Mouse (Mus musculus): ENCODE results near the gene Syde1.
A peak's percentile ranks its signal among the peaks of the same experiment; 100 is the strongest.

Syde1 gene

DNA sequence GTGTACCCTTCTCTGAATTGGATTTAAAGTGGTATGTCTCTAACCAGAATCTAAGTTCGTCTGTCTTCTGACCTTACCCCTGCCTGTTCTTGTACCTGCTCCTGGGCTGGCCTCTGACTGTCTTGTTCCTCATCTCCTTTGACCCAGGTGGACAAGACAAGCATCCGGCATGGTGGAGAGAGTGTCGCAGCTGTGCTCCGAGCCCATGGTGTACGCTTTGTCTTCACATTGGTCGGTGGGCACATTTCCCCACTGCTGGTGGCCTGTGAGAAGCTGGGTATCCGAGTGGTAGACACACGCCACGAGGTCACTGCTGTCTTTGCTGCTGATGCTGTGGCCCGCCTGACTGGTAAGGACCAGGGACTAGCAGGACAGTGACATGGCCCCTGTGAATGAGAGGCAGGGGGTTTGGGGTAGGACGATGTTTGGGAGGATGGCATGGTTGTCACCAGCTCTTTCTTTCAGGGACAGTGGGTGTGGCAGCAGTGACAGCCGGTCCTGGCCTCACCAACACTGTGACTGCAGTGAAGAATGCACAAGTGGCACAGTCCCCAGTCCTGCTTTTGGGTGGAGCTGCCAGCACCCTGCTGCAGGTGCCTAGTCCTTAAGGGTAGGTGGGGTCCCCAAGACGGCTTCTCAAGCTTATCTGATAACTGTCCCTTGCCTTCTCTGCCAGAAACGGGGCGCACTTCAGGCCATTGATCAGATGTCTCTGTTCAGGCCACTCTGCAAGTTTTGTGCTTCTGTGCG lies 15.2 kb downstream of the Syde1 start:
- DNase-seq (ENCODE audit: low read depth, low spot score): no peak

DNA sequence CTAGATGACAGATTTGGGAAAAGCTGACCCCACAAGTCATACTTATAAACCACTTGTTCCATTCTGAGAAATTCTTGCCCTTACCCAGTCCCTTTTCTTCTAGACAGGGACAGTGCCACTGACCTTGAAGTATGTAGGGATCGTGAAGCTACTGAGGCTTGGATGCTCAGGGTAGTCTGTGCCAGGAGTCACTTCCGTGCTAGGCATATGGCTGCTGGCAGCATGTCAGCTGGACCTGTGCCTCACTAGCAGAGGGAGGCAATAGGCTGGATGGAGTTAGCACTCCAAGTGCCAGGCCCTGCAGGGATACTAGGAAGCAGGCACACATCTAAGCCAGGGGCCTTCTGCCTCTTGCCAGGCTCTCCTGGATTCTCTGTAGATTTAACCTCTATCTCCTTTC lies 16.1 kb downstream of the Syde1 start:
- DNase-seq (ENCODE audit: low read depth, low spot score): no peak

DNA sequence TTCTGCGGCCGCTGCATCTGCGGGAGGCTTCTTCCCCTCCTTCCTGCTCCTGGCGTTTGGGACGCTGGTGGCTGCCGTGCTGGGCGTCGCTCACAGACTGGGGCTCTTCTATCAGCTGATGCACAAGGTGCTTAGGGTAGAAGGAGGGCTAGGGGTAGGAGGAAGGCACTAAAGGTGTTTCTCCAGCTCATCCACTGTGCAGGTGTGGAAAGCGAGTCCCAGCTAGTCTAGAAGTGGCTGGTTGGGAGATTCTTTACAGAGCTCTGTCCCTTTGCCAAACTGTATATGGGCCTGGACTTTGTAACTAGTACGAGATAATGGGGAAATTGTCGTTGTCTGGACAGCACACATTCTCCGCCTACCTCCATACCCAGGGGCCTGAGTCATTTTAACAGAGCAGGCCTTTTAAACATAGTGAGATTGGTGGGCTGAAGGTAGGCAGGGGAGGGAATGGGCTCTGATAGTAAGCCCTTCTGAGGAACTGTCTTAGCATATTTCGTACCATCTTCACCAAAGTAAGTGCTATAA lies 16.6 kb downstream of the Syde1 start:
- no peak for DNase-seq (ENCODE audit: low read depth, low spot score)

DNA sequence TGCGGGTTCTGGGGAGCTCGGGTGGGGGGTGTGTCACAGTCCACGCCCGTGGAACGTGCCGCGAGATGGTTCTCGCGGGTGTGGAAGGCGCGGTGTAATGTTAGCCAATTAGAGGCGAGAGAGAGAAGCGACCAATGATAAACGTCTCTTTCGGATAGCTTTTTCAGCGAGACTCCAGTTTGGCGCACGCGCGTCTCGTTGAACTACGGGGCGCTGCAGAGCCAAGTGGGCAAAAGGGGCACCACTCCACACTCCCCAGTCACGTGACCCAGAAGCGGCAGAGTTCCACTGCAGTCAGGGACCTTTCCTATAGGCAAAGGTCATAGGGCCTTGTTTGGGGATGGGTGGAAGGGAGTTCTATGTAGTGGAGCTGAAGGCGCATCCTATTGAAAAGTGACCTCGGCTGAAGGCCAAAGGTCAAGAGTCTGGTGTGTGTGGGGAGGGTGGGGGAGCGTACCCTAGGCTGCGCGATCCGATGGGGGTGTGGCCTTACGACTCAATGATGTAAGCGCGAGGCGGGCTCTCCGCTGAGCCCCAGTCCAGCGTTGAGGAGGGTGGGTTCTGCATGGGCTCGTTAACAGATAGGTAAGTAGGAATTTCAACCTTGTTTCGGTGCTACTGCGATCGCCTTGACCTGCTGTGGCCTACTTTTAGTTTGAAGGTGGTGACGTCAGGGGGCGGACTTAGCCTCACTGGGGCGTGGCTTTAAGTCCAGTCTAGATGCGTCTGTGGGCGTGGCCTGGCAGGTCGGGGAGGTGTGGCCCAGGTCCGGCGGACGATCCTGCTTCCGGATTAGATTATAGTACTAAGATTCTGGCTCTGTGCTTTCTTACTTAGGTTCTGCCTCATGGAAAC lies 17.3 kb downstream of the Syde1 start, which contains the start of gene Ilvbl:
Gene Ilvbl, plus strand, starts transcription at position 97 of the 855 bp plus-strand sequence.
- peak; percentile 93 for DNase-seq (ENCODE audit: low read depth, low spot score)

DNA sequence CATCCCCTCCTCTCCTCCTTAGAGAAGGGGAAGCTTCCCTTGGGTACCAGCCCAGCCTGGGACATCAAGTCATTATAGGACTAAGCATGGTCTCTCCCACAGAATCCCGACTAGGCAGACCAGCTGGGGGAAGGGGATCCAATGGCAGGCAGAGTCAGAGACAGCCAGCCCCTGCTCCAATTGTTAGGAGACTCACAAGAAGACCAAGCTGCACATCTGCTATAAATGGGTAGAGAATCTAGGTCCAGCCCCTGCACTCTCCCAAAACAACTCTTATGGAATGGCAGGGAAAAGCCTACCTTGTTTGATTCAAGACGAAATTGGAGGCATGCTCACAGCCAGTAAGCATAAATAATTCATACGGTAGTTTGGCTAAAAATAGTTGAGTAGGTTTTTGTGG lies 18.5 kb downstream of the Syde1 start:
- DNase-seq (ENCODE audit: low read depth, low spot score): no peak

DNA sequence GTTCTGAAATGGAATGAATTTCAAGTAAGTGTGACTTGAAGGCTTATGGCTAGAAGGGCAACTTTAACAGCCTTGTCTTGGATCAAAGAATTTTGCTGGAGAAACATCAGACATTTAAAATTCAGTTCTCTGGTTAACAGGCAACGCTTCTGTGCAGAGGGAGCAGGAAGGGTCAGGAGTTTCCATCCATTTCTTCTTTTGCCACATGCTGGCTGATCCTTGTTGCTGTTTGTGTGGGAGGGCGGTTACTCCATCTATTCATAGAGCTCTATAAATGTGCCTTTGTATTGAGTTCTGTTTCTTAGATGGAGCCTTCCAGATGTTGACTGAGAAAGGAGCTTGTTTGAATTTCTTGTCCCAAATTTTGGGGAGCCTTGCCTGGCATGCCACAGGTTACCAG lies 20.9 kb downstream of the Syde1 start:
- DNase-seq (ENCODE audit: low read depth, low spot score): no peak

DNA sequence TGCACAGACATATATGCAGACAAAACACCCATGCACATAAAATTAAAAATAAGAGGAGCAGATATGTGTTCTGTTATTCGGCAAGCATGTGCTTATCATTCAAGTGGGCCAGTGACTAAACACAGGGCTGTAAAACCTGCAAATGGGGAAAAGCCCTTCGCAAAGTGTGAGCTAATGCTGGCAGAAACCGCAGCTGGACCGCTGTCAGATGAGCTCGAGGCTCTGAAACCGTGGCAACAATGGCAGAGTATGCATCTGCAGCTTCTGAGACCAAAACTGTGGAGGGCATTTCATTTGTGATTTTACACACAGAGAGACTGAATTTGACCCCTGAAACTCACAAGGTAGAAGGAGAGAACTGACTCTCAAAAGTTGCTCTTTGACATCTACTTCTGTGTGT lies 21.3 kb downstream of the Syde1 start:
- DNase-seq (ENCODE audit: low read depth, low spot score): no peak

DNA sequence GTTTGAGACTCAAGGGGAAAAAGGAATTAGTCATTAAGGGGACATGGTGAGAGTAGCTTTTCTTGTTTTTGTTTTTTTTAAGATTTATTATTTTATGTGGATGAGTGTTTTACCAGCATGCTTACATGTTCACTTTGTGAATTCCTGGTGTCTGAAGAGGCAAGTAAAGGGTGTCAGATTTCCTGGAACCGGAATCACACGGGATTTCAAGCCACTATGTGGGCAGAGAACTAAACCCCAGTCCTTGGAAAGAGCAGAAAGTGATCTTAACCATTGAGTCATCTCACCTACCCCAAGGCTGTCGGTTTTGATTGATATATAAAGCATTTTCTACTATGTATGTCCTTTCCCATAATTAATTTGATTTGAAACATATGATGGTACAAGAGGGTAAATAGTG lies 22.1 kb downstream of the Syde1 start:
- no peak for DNase-seq (ENCODE audit: low read depth, low spot score)

DNA sequence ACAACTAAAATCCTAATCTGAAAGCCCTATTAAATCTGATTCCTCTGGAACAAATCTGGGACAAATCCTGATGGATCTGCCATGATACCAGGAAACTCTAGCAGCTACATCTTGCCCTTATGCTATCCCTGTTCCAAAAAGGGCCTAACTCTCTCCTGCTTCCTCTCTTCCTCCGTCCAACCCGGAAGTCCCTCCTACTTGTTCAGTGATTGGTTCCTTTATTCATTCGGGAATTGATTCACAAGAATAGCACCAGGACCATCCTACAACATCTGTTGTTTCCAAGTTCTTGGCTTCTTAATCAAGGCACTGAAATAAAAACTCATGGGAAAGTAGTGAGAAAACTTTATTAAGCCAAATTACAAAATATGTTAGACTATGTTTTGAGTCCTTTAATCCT lies 22.6 kb downstream of the Syde1 start:
- DNase-seq (ENCODE audit: low read depth, low spot score): no peak

DNA sequence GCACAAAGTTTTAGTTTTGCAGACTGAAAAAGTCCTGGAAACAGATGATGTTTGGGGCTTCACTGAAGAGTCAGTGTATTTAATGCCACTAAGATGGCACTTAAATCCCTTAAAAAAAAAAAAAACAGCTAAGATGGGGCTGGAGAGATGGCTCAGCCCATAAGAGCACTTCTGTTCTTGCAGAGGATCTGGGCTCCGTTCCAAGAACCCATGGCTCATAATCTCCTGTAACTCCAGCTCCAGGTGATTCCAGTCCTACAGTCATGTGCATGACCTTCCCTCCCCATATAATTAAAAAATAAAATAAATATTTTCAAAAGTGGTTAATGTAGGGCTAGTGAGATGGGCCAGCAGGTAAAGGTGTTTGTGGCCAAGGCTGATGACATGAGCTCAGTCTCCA lies 26.7 kb downstream of the Syde1 start:
- DNase-seq (ENCODE audit: low read depth, low spot score): no peak

DNA sequence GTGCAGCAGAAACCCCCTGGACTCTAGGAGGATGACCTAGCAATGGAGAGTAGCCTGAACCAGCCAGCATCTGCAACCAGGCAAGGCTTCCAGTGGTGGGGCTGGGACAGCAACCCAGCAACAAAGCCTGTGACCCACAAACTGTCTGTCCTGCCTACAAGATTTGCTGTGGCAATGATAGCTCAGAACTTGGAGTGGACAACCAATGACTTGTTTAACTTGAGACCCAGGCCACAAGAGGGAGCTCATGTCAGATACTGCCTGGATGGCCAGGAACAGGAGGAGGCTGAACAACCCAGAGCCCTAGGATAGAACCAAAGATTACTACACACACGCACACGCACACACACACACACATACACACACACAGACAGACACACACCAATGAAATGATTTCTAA lies 50.8 kb downstream of the Syde1 start:
- no peak for DNase-seq (ENCODE audit: low read depth, low spot score)

Measured in embryo, embryonic 11.5 days (tissue).